Mouse (Mus musculus): ENCODE data around the gene Timmdc1.

Timmdc1 gene

GRCm38 (mm10) chr16:38522129-38523084 is at the start of gene Timmdc1:
Timmdc1 (minus strand) TSS chr16:38522663.
- peak; percentile 97 to 99 for DNase-seq (ENCODE audit: inconsistent age in 2 of 2, low spot score in 1 of 2)

- no peak for DNase-seq (ENCODE audit: inconsistent age in 2 of 2, low spot score in 1 of 2)
Measured at GRCm38 (mm10) chr16:38571481-38571880, 49.0 kb upstream of the Timmdc1 start.

- peak; percentile 27 to 85 for DNase-seq (ENCODE audit: inconsistent age in 2 of 2, low spot score in 1 of 2)
Measured at GRCm38 (mm10) chr16:38568192-38568591, 45.7 kb upstream of the Timmdc1 start.

GRCm38 (mm10) chr16:38563516-38563915 is 41.1 kb upstream of the Timmdc1 start:
- DNase-seq (ENCODE audit: inconsistent age in 2 of 2, low spot score in 1 of 2), result peak in 1 of 2 experiments; percentile 57

GRCm38 (mm10) chr16:38562968-38563327 is 40.5 kb upstream of the Timmdc1 start:
- DNase-seq (ENCODE audit: inconsistent age in 2 of 2, low spot score in 1 of 2), result no peak

- peak; percentile 95 to 98 for DNase-seq (ENCODE audit: inconsistent age in 2 of 2, low spot score in 1 of 2)
Measured at GRCm38 (mm10) chr16:38562131-38562967, 39.9 kb upstream of the Timmdc1 start.

- no peak for DNase-seq (ENCODE audit: inconsistent age in 2 of 2, low spot score in 1 of 2)
Measured at GRCm38 (mm10) chr16:38558221-38558748, 35.8 kb upstream of the Timmdc1 start, which contains the start of gene Tmem39a. Tmem39a (plus strand) TSS chr16:38558698.

GRCm38 (mm10) chr16:38555988-38556387 is 33.5 kb upstream of the Timmdc1 start:
- DNase-seq (ENCODE audit: inconsistent age in 2 of 2, low spot score in 1 of 2), result no peak

GRCm38 (mm10) chr16:38549479-38550396 is 27.3 kb upstream of the Timmdc1 start, which contains the start of gene Poglut1:
Poglut1 (minus strand) TSS chr16:38550258.
- peak; percentile 83 to 92 for DNase-seq (ENCODE audit: inconsistent age in 2 of 2, low spot score in 1 of 2)

GRCm38 (mm10) chr16:38548000-38548399 is 25.5 kb upstream of the Timmdc1 start:
- no peak for DNase-seq (ENCODE audit: inconsistent age in 2 of 2, low spot score in 1 of 2)

- no peak for DNase-seq (ENCODE audit: inconsistent age in 2 of 2, low spot score in 1 of 2)
Measured at GRCm38 (mm10) chr16:38538716-38539380, 16.4 kb upstream of the Timmdc1 start.

GRCm38 (mm10) chr16:38536544-38537146 is 14.2 kb upstream of the Timmdc1 start:
- peak; percentile 69 to 90 for DNase-seq (ENCODE audit: inconsistent age in 2 of 2, low spot score in 1 of 2)

GRCm38 (mm10) chr16:38526264-38526663 is 3.8 kb upstream of the Timmdc1 start:
- DNase-seq (ENCODE audit: inconsistent age in 2 of 2, low spot score in 1 of 2), result no peak

- DNase-seq (ENCODE audit: inconsistent age in 2 of 2, low spot score in 1 of 2), result no peak
Measured at GRCm38 (mm10) chr16:38521211-38521987, 1.1 kb downstream of the Timmdc1 start.

- no peak for DNase-seq (ENCODE audit: inconsistent age in 2 of 2, low spot score in 1 of 2)
Measured at GRCm38 (mm10) chr16:38519140-38519539, 3.3 kb downstream of the Timmdc1 start.

- no peak for DNase-seq (ENCODE audit: inconsistent age in 2 of 2, low spot score in 1 of 2)
Measured at GRCm38 (mm10) chr16:38510846-38511245, 11.6 kb downstream of the Timmdc1 start.

GRCm38 (mm10) chr16:38506041-38506634 is 16.3 kb downstream of the Timmdc1 start:
- peak; percentile 64 to 91 for DNase-seq (ENCODE audit: inconsistent age in 2 of 2, low spot score in 1 of 2)

GRCm38 (mm10) chr16:38503528-38503927 is 18.9 kb downstream of the Timmdc1 start:
- DNase-seq (ENCODE audit: inconsistent age in 2 of 2, low spot score in 1 of 2), result no peak

All from adrenal gland, adult (tissue).